Mouse (Mus musculus): ENCODE results near the gene Eva1b.

Gene Eva1b

DNA sequence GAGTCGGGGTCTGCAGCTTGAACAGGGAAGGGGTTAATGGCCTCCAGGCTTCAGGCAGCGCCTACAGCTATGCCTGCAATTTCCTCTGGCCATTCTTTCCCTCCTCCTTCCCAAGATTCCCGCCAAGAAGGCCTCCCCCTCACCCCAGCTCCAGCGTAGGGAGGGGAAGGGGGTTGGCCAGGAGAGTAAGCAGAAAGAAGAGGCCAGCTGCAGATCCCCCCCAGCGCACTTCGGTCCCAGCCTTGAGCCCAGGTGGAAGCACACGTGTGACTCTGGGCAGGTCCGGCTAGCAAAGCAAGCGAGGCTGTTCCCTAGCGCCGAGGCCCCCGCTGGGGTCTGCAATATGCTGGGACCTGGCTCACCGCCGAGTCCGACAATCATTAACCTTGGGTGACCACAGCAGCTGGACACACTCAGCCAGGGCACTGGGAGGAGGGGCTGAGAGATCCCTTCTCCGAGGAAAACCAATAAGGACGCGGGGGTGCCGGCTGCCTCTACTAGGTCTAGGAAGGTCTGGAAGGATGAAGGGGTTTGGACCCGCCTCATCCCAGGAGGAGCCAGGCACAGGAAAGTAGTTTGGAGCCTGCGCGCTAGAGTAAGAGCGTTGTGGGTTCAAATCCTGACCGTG is at the start of gene Eva1b:
Gene Eva1b (plus strand): TSS at position 212 of the 628 bp plus-strand sequence.
- 26% methylated on average over 24 of the region's 24 CpGs for WGBS

DNA sequence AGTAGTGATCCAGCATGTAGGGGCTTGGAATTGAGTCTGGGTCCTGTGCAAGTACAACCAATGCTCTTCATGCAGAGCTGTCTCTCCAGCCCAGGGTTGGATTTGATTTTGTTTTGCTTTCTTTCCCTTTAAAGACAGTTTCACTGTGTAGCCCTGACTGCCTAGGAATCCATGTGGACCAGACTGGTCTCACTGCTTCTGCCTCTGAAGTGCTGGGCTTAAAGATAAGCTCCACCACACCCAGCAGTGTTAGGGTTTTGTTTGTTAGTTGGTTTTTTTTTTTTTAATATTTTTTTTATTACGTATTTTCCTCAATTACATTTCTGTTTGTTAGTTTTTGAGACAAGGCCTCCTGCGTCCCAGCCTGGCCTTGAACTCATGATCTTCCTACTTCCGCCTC is 48.2 kb upstream of the Eva1b start:
- 91% methylated on average over 3 of the region's 3 CpGs for WGBS

DNA sequence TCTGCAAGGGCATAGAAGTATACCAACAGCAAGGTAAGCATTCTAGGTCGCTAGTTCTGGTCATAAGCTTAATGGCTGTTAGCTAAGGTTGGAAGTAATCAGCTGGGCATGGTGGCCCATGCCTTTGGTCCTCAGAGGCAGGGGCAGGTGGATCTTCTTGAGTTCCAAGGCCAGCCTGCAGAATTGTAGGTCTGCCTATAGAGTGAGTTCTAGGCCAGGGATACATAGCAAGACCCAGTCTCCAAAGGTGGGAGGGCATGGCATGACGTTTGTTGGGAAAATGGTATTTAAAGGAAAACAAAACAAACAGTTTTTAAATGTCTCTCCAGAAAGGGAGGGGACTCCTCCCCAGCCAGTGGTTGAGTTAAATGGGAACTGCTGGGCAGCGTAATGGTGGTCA is 46.8 kb upstream of the Eva1b start:
- 87% methylated on average over 3 of the region's 3 CpGs for WGBS

DNA sequence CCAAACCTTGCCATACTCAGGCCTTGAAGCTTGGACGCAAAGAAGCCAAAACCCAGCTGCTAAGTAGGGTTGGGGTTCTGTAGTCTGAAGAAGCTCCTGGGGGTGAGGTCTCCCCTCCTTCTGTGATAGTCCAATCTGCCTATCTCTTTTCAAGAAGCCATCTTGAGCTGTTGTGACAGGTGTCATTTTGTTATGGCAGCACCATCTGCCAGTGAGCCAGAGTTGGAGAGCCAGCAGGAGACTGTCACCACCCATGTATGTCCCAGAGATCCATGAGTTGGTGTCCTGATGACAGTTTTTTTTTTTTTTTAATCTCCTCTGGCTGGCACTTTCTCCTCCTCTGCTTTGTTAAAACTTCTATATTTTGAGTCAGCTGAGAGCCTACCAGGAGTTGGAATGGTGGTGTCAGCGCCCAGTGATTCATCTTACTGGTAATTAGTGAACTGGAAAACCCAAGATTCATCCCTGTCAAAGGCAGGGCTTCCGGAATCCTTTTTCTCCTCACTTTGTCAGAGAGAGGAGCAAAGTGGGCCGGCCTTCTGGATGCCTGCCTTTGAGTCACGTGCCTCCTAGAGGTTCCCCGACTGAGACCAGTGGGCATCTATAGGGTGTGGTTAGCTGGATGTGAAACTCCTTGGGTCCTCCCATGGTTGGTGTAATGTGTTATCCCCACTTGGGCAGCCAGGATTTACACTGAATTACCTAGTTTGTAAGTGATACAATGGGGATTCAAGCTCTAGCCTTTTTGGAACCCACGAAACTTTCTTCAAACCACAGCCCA is 45.3 kb upstream of the Eva1b start:
- WGBS = 37% methylated on average over 7 of the region's 7 CpGs

DNA sequence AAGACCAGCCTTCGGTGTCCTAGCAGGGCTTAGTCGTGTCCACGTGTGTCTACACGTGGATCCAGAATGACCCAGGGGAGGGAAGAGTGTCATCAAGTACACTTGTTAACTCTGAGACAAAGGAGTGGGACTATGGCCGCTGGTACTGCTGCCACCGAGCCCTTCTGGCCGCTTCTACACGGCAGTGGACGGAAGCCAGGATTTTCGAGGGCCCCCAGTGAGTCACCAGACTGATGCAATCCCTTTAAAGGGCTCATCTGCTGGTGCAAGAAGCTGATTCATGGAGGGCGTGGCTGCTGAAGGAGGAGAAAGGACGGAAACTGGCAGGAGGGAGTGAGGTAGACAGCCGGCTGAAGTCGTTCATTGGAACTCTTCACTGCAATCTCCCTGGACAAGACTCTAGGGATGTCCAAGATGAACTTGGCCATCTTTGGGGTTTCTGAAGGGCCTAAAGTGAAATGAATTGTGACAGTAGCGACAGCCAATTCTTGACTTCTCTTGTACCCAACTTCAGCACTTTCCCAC is 44.4 kb upstream of the Eva1b start:
- 0% methylated on average over 15 of the region's 15 CpGs for WGBS

DNA sequence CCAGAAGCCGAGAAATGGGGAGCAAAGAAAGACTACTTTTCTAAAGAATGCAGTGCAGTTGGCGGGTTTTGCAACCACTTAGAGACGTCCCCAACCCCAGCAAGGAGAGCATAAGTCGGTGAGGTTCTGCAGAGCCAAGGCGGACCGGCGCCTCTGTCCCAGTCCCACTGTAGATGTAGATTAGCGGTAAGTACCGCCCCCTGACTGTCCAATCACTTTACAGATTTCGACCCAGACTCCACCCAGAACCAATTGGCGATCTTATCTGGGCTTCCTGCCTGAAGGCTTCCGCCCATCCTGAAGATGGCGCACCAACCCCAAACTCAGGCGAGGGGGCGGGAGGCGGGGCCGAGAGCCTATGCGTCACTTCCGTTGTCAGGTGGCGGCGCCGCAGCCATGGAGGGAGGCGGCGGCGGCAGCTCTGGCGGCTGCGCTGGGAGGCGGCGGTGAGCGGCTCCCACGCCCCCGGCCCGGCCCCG is 43.9 kb upstream of the Eva1b start, which contains the start of gene Stk40:
Gene Stk40 (plus strand): TSS at position 368 of the 479 bp plus-strand sequence.
- 2% methylated on average over 34 of the region's 34 CpGs for WGBS

DNA sequence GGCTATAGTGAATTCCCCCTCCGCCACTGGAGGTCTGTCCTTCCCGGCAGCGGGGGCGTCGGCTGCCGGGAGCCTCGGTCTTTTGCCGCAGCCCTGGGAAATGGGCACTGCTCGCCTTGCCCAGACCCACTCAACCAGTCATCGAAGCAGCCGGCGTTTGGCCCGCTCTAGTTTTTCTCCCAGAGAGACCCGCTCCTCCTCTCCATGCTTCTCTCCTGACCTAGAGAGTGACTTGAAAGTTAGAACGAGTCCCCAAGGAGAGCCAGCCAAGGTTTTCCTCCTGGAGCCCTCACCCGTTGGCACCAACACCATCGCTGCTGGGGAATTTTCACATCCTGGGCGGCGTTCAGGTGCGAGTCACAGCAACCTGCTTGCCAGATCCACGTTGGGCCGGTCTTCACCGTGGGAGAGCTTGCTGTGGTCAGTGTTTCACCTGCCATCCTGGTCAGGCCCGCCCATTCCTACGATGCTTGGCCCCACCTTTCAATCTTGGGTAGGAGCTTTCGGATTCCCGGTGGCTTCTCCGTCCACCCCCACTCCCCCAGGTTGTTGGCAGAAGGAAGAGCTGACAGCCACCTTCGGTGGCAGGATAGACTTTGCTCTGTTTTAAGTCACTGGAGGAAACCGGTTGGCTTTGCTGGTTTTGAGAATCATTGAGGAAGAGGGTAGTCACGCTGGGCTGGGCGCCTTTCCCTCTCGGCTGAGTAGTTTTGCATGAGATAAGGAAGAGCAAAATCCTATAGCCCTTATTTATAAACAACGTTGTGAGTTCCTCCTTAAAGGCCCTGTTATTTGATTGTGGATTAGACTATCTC is 43.1 kb upstream of the Eva1b start:
- 2% methylated on average over 32 of the region's 34 CpGs for WGBS

DNA sequence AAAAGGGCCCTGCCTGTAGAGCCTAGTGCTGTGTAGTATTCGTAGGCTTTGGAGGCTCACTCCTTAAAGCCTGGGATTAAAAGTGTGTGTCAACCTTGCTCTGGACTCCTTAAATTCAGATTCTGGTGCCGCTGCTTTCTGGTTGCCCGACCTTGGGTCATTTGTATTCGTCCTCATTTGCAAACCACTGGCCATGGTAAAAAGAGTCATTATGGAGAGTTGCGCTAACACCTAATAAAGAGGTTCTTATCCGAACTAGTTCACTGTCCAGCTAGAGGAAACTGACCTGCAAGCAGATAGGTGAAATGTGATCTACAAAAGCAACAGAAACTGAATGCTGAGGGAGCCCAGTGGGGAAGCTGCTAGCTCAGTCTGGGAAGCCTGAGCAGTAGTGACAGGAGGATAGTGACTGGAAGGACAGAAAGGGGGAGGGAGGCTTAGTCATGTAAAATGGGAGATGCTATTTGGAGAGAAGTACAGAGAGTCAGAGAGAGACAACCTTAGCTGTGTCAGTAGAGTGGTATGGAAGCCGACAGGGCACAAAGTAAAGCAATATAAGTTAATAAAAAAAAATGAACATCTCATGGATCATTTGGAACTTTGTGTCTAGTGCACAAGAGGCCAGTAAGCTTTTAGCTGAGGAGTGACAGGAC is 42.3 kb upstream of the Eva1b start:
- 40% methylated on average over 7 of the region's 7 CpGs for WGBS

DNA sequence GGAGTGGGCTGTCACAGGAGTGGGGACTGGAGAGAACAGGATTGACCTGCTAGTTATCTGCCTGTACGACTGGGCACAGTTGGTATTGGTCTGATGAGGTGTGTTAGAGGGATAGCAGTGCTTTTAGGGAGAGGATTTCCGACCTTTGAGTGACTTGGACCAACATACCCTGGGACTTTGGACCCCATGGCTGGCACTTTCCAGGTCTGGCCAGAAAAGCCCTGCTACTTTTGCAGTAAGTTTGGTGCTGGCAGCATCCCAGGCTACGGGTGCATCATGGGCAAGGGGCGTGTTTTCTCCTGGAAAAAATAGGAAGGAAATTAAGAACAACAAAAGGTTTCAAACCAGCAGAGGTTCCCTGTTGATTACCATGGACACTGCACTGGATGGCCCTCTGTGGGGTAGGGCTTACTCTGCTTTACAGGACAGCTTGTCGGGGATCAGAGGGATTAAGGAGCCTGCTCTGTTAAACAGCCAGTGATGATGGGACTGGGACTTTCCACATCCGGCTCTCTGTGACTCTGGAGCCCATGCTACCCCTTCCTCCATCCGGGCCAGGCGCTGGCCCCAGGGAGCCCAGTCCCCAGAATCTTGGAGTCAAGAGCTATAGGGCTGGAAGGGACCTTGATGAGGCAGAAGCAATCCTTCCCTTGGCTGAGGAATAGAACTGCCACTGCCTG is 39.3 kb upstream of the Eva1b start:
- WGBS = 39% methylated on average over 8 of the region's 8 CpGs

DNA sequence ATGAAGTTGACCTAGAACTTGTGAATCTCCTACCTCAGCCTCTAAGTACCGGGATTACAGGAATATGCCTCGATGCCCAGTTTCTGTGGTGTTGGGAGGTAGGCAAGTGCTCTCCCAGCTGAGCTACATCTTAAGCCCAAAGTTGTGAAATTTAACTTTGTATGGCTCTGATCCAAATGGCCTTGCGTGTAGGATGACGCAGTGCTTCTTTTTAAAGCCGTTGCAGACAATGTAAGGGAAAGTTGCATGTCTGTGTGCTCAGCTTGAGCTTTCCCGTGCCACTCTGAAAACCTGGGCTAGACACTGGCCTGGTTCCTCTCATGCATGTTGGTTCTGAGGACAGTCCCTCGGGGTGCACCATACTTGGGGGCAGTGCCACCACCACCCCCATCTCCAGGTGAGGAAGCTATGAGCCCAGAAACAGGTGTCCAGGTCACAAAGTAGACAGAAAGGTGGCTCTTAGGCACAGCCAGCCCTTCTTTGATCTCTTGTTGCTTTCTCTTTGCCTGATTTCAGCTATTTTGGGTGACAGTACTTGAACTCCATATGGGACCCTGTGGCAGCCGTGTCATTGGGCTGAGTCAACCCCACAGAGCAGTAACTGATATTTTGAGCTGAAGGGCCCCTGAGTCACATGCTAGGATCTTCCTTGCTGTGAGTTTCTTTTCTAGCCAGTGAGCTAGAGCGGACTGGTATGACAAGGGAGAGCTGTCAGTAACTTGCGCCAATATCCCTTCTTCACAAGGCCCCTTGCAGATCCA is 37.8 kb upstream of the Eva1b start:
- 41% methylated on average over 10 of the region's 10 CpGs for WGBS

DNA sequence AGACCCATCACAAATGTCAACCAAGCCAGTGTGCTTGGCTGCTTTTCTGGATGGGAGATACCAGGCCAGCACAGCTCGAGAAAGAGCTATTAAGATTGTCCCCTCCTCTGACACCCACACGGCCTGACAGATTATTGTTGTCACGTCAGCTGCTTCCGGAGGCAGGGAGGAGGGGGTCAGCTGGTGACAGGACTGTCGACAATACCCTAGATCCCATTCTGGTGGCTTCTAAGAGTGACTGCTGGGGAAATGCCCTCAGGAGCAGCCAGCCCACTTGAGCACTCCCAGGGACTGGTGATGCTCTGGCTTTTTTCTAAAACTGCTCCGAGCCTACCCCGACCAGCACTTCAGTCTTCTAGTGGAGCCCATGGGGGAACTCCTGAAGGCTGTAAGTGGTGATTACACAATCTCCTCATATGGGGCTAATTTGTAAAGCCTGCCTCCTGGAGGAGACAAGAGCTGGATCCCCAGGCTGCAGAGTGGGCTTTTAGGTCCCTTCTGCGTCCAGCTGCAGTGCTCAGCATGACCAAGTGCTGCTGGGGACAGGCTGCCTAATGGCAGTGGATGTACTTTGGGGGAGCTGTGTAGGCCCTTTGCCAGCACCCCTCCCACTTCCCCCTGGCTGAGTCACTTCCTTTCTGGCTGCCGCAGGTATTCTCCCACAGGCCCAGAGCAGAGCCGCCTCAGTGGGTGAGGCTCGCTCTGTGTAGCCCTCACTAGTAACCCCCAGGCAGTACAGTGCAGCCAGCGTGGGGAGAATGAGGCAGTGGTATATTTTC is 37.0 kb upstream of the Eva1b start:
- 4% methylated on average over 12 of the region's 12 CpGs for WGBS

DNA sequence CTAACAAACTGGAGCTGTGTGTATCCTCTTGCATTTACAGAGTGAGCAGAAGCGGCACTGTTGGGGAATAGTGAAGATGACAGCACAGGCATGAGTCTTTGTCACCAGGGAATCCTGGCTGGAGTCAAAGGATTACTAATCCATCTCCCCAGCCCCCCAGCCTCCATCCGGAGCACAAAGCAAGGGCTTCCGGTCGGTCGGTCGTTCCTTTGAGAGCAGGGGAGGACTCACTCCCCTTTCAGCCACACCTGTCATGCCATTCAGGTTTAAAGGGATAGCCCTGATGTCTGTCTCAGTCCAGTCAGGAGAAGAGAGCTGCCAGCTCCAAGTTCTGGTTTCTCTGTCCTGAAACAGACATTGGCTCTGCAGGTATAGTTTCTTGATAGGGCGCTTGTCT is 36.4 kb upstream of the Eva1b start:
- WGBS = 18% methylated on average over 7 of the region's 7 CpGs

DNA sequence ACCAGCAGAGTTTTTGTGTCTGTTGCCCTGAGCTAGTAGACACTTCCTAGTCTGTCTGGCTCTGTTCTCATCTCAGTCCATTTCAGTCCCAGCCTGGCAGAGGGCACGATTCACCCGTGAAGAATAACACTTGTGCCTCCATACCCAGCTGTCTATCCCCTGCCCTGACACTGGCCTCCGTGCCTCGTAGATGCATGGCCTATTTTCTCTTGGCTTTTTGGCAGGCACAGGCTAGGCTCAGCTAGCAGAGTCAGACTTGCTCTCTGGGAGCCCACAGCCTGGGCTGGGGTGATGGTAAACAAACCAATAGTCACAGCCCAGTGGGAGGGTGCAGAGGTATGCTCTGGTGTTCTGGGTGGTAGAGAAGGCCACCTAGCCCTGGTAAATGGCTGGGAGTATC is 34.3 kb upstream of the Eva1b start:
- 18% methylated on average over 4 of the region's 4 CpGs for WGBS

DNA sequence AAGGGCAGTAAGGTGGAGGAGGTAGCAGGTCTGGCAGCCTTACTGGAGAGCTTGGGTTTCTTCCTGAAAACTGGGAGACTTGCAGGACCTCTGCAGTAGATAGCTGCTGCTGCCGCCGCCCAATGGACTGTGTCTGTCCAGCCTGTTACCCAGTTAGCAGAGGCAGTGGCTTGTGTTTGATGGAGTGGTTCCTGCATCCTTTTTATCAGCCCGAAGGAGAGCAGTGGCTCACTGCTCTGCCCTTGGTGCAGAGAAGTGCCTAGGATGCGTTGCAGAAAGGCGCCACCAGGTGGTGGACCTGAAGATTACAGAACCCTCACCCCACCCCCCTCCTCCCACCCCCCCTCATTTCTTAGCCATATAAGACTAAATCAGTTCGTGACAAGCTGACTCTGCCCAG is 33.6 kb upstream of the Eva1b start:
- 16% methylated on average over 6 of the region's 6 CpGs for WGBS

DNA sequence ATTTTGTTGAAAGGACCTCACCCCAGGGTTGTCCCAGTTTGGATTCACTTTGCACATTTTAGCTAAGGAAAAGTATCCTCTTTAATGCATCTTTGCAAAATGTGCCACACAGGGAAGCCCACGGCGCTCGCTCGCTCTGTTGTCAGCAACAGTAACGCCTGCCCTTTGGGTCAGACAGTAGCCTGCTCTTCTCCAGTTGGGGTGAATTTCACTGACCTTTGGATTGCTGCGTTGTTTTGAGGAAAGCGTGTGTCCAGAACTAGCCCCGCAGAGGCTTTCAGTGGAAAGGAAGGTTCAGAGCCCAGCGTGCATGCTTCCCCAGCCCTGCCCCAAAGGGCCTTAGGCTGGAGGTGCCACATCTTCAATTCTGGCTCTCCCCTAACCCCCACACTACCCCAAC is 32.1 kb upstream of the Eva1b start:
- 85% methylated on average over 9 of the region's 9 CpGs for WGBS

DNA sequence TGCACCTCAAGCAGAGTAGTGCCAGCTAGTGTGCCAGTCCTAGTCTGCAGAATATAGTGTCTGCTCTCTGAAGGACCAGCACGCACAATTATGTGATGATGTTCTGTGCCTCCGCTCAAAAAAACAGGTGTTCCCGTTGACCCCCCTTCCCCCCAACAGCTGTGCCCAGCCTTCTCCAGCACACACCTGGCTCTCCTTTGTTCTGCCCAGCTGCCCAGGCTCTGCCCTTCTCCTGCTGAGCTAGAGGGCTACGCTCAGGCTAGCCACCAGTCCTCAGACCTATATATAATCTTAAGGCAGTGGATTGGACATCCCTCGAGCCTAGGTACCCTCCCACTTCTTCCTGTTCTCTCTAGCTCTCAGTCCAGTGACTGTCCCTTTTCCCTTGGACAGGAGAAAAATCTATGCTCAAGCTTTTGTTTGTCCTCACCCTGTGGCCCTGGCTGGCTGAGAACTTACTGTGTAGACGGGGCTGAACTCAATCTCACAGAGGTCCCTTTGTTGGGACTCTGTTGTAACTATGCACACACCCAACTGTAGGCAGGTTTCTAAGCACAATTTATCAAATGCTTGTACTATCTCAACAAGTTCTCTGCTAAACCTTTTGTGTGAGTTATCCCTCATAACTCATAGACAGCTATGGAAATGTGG is 31.5 kb upstream of the Eva1b start:
- 65% methylated on average over 6 of the region's 6 CpGs for WGBS

DNA sequence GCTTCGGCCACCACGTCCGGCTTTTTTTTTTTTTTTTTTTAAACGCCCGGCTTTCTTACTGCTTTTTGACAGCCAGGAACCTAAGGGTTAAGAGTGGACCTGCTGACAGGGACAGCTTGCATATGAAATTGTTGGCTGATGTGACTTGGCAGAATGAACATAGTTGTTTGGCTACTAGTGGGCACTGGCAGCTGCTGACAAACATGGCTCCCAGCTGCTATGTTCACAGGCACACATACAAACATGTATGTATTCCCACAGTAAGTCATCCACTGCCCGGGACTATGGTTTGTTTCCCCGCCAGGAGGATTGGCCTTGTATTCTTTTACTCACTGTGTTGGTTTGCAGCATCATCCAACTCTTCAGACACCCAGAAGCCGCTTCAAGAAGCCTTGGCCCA is 30.4 kb upstream of the Eva1b start:
- 76% methylated on average over 8 of the region's 8 CpGs for WGBS

DNA sequence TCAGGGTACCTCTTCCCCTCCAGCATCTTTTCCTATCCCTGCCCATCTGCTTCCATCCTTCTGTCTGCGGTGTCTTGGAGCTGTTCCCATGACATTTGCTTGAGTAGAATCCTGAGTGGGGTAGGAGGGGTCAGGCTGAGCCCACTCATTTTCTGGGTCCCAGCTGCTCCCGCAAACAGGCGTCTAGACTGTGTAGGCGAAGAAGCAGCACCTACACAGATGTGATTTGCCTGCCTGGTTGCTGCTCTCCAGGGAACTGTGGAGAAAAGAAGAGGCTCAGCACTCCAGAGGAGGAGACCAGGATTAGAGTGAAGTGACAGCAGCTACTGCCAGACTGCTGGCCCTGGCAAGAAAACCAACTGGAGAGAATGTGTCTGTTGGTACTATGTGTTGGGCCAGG is 28.9 kb upstream of the Eva1b start:
- 31% methylated on average over 4 of the region's 4 CpGs for WGBS

DNA sequence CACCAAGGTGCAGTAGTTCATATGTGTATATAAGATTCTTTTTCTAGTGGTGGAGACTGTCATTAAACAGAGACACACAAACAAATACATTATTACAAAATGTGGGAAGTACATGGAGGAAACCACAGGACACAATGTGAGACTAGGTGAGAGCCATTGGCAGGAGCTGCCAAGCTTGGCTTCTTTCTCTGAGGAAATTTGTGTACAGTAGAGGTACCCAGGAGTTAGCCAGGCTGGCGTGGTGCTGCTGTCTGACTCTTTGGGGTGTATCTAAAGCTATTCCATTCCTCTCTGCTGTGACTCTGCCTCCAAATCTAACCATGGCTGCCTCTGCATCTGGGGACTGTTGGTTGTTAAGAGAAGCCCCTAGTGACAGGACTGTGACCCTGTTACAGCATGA is 28.5 kb upstream of the Eva1b start:
- 75% methylated on average over 1 of the region's 1 CpGs for WGBS

All from cerebral cortex, adult 2 months (tissue).